Mouse (Mus musculus): ENCODE data around the gene Mxi1. TPM values are rescaled to one million over a fixed set of nuclear protein-coding genes. Genes with fewer than 3 reads are reported as not detected.

Mxi1 gene
- total and polyA plus RNA-seq, 3 experiments = 10.6 to 19.9 (median 18.9) TPM

DNA sequence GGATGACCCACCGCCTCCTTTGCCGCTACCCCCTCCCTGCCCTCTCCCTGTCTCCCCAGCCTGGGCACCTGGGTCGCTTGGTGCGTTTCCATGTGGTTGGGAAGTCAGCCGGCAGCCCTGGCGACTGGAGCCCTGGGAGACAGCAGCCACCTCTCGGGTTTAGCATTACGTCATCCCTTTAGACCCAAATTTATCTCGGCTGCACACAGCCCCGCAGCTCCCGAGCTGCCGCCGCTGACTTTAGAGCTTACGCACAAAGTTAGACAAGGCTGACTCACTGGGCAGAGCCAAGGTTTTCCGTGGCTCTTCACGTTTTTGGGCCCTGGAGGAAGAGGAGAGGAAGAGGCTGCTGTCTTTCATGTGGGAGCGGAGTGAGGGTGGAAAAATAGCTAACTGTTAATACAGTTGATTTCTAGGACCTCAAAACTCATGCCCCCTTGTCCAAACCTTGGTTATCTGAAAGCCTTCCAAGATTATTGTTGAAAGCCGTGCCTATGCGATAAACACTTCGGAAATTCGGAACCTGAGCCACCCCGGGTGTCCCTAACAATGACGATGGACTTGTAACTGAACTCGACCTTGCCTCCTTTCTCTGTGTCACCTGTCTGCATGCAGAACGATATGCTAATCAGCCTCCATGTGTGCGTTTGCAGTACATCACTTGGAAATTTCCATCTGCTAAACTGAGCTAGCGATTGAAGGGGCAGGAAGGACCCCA is 15.4 kb downstream of the Mxi1 start:
- no peaks in the 10 kb centered on the region for H3K27me3 ChIP-seq (replicated peaks)
- H3K27ac ChIP-seq (ENCODE audit: insufficient read depth, low read depth) = 0 out of 2 replicates have a peak overlapping the region, but pooled peaks have one; percentile 11
- no peak for DNase-seq (ENCODE audit: extremely low read depth)
- dilution Hi-C loops (cut with MboI; ENCODE audit: extremely low pct_ligation_motif_present, extremely low pct_unique_long_range_greater_than_20kb, low sequenced_read_pairs) = no loop called here
- peak overlapping the region; percentile 68 for H3K4me2 ChIP-seq (ENCODE audit: insufficient read depth, low read depth, poor library complexity, severe bottlenecking)
- H3K36me3 ChIP-seq (replicated peaks in 1 of 2; ENCODE audit: control insufficient read depth in 1 of 2, insufficient read depth in 1 of 2, low read length in 1 of 2) = no peaks in the 10 kb centered on the region
- TF ChIP-seq CTCF (conservative IDR thresholded peaks at IDR 0.05 in 1 of 2, IDR thresholded peaks at IDR 0.05 in 1 of 2; ENCODE audit: low read depth in 2 of 2, low read length in 2 of 2) = no peak
- TF ChIP-seq ZKSCAN1 (IDR thresholded peaks at IDR 0.05; ENCODE audit: borderline replicate concordance, low read depth, low read length) = no peak
- TF ChIP-seq JUND (conservative IDR thresholded peaks at IDR 0.05; ENCODE audit: low read depth, low read length) = 0 out of 2 replicates have a peak, but pooled peaks have one; percentile 54
- no peak for TF ChIP-seq MAFK (IDR thresholded peaks at IDR 0.05; ENCODE audit: insufficient replicate concordance, low read length)
- TF ChIP-seq MXI1 (IDR thresholded peaks at IDR 0.05; ENCODE audit: low read depth, low read length) = peak; percentile 45; the same call in 1 of the 2 replicates
- peak; percentile 48 for TF ChIP-seq ETS1 (conservative IDR thresholded peaks at IDR 0.05; ENCODE audit: low read depth, low read length)
- peak; percentile 45; the same call in 1 of the 2 replicates for TF ChIP-seq EP300 (IDR thresholded peaks at IDR 0.05; ENCODE audit: low read length)
- 0 out of 2 replicates have a peak, but pooled peaks have one; percentile 19 for TF ChIP-seq NELFE (IDR thresholded peaks at IDR 0.05; ENCODE audit: low read depth, low read length)
- no peak for TF ChIP-seq ELF1 (IDR thresholded peaks at IDR 0.05; ENCODE audit: low read depth, low read length)
- no peak for TF ChIP-seq RCOR1 (conservative IDR thresholded peaks at IDR 0.05; ENCODE audit: low read depth, low read length)
- no peak for TF ChIP-seq USF1 (IDR thresholded peaks at IDR 0.05; ENCODE audit: low read depth, low read length)
- TF ChIP-seq MEF2A (IDR thresholded peaks at IDR 0.05; ENCODE audit: borderline replicate concordance, low read depth, low read length) = peak; percentile 91
- TF ChIP-seq ZMIZ1 (IDR thresholded peaks at IDR 0.05; ENCODE audit: low read depth, low read length) = no peak
- TF ChIP-seq TBP (conservative IDR thresholded peaks at IDR 0.05; ENCODE audit: low read depth, low read length) = no peak
- no peak for TF ChIP-seq GABPA (IDR thresholded peaks at IDR 0.05; ENCODE audit: insufficient replicate concordance, low read depth, low read length)
- TF ChIP-seq NRF1 (IDR thresholded peaks at IDR 0.05; ENCODE audit: low read depth, low read length) = no peak
- TF ChIP-seq KAT2A (IDR thresholded peaks at IDR 0.05; ENCODE audit: insufficient replicate concordance, low read length) = no peak
- TF ChIP-seq POLR2A (IDR thresholded peaks at IDR 0.05; ENCODE audit: low read depth, low read length) = peak; percentile 41; the same call in 1 of the 2 replicates
- no peak for TF ChIP-seq E2F4 (IDR thresholded peaks at IDR 0.05; ENCODE audit: insufficient replicate concordance, low read depth, low read length)
- TF ChIP-seq MYC (IDR thresholded peaks at IDR 0.05; ENCODE audit: low read depth, low read length) = no peak
- TF ChIP-seq USF2 (conservative IDR thresholded peaks at IDR 0.05; ENCODE audit: low read depth, low read length) = no peak
- TF ChIP-seq JUN (IDR thresholded peaks at IDR 0.05; ENCODE audit: insufficient read depth, low read depth, low read length) = peak; percentile 71
- TF ChIP-seq SMC3 (IDR thresholded peaks at IDR 0.05; ENCODE audit: low read depth, low read length) = no peak
- TF ChIP-seq MAZ (IDR thresholded peaks at IDR 0.05; ENCODE audit: low read depth, low read length) = 0 out of 2 replicates have a peak, but pooled peaks have one; percentile 18
- no peak for TF ChIP-seq UBTF (IDR thresholded peaks at IDR 0.05; ENCODE audit: low read depth, low read length)
- TF ChIP-seq CHD1 (IDR thresholded peaks at IDR 0.05; ENCODE audit: low read depth, low read length) = no peak
- no peak for TF ChIP-seq HCFC1 (IDR thresholded peaks at IDR 0.05; ENCODE audit: low read depth, low read length)
- TF ChIP-seq BHLHE40 (IDR thresholded peaks at IDR 0.05; ENCODE audit: low read depth, low read length) = peak; percentile 65
- no peak for TF ChIP-seq ZNF384 (IDR thresholded peaks at IDR 0.05; ENCODE audit: low read depth, low read length)
- TF ChIP-seq RAD21 (IDR thresholded peaks at IDR 0.05; ENCODE audit: low read depth, low read length) = no peak
- TF ChIP-seq POLR2AphosphoS2 (IDR thresholded peaks at IDR 0.05; ENCODE audit: low read depth, low read length) = no peak
- no peak for TF ChIP-seq MAX (IDR thresholded peaks at IDR 0.05; ENCODE audit: low read length)
- TF ChIP-seq SIN3A (IDR thresholded peaks at IDR 0.05; ENCODE audit: low read length) = peak; percentile 51; the same call in 1 of the 2 replicates
- peak; percentile 48 for TF ChIP-seq IRF4 (IDR thresholded peaks at IDR 0.05; ENCODE audit: low read depth, low read length)
- no peak for TF ChIP-seq CHD2 (IDR thresholded peaks at IDR 0.05; ENCODE audit: low read length)
- TF ChIP-seq ZC3H11A (IDR thresholded peaks at IDR 0.05; ENCODE audit: low read depth, low read length) = no peak
- no peak for TF ChIP-seq PAX5 (IDR thresholded peaks at IDR 0.05; ENCODE audit: low read length)
- 0 out of 2 replicates have a peak, but pooled peaks have one; percentile 23 for TF ChIP-seq TCF12 (IDR thresholded peaks at IDR 0.05; ENCODE audit: low read depth, low read length)
- H3K4me3 ChIP-seq (replicated peaks in 1 of 3; ENCODE audit: low read depth in 2 of 3, low read length in 2 of 3, poor library complexity in 1 of 3) = peak overlapping the region in 2 of 3 experiments; percentile 13 to 46
- no peaks in the 10 kb centered on the region for H3K79me2 ChIP-seq (replicated peaks; ENCODE audit: control insufficient read depth, extremely low read depth, insufficient read depth, poor library complexity, severe bottlenecking)
- in situ Hi-C loops (cut with MboI; ENCODE audit: low pct_ligation_motif_present, low pct_unique_long_range_greater_than_20kb, low sequenced_read_pairs) = loop anchor here (25.0 kb wide), 1 partner anchor 313 kb away; no protein-coding TSS in a partner anchor
- H3K4me1 ChIP-seq (ENCODE audit: control insufficient read depth in 1 of 2, insufficient read depth in 2 of 2) = peaks cover 18 to 44% of the 10 kb centered on the region in 2 experiments
- H3K9ac ChIP-seq (ENCODE audit: insufficient read depth, low read depth) = peak overlapping the region; percentile 60
- H3K9me3 ChIP-seq (replicated peaks; ENCODE audit: low read length) = no peaks in the 10 kb centered on the region

Measured in CH12.LX (cell line).